Mouse (Mus musculus): ENCODE measurements around the gene Ltbp4.

The Ltbp4 gene

DNA sequence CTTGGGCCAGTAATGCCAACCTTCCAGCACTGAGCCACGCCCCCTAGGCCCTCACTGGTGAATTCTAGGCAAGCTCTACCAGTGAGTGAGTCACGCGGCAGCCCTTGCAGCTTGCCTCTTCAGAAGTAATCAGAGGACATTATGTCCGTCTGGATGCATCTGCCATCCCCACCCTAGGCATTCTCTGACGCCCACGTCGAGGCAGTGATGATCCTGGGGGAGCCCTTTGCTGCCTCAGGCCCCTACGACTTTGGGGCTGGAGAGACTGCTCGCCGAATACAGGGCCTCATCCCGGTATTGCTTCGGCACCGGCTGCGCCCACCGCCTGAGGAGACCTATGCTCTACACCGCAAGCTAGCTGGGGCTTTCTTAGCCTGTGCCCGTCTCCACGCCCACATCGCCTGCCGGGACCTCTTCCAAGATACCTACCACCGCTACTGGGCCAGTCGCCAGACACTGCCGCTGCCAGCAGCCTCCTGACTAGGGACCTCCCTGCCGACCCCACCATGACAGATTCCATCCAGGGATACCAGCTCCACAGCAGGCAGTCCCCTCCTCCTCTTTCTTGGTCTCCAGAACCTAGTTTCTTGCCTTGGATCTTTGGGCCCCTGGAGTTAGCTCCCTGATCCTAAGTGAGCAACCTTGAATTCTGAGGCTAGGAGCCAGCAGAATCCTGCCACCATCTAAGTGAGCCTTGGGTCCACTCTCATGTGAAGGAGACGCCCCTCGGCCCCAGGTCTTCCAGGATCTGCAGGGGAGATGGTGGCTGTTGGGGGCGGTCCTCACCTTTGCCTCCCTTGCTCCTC, 80.2 kb downstream of the Ltbp4 start:
- Histone ChIP-seq H3K36me3 (ENCODE audit: control insufficient read depth, insufficient read depth, low read length, poor library complexity, severe bottlenecking) (no peaks in the 10 kb centered on the region; the same call in 1 of the 2 replicates), H3K27me3 (ENCODE audit: control insufficient read depth, insufficient read depth, low read length, poor library complexity, severe bottlenecking) (no peaks in the 10 kb centered on the region)
- DNase-seq (ENCODE audit: low read depth, low spot score), result no peak

DNA sequence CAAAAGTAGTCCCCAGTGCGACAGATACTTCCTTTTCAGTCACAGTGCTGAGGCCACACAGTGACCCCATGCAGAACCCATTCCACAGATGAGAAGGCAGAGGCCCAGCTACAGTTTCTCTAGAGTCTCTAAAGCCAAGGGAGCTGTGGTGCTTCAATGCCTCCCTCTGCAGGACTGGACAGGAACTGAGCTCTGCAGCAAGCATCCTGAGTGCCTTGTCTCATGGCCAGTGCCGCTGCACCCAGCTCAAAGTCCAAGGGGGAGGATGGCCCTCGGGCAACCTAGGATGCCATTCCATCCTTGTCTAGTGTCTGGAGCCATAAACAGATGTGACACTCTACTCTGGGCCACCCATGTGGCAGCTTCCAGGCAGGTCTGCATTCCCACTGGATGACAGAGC, 81.8 kb downstream of the Ltbp4 start:
- Histone ChIP-seq H3K27me3 (ENCODE audit: control insufficient read depth, insufficient read depth, low read length, poor library complexity, severe bottlenecking) (no peaks in the 10 kb centered on the region), H3K36me3 (ENCODE audit: control insufficient read depth, insufficient read depth, low read length, poor library complexity, severe bottlenecking) (no peaks in the 10 kb centered on the region; the same call in 1 of the 2 replicates)
- DNase-seq (ENCODE audit: low read depth, low spot score), result peak; percentile 41

All from splenic B cell, adult 2 months (primary cell).